Mouse (Mus musculus): ENCODE results near the gene Gdf11.

Gene Gdf11

DNA sequence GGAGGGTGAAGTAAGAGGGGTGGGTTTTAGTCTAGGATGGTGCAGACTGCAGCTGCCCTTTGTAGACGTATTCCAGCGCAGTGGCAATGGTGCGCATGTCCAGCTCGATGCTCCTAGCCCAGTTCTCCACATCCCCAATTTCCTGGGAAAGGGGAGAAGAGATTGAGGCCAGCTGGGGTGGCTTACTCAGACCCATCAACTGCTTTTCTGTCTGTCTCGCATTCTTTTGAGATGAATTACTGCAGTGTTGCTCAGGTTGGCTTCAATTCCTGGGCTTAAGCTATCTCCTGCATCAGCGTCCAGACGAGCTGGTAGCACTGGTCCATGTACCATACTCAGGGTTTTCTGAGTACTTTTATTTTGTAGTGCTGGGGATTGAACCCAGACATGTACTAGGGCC is 28.4 kb upstream of the Gdf11 start:
- no peak for DNase-seq (ENCODE audit: low read depth, low spot score)

DNA sequence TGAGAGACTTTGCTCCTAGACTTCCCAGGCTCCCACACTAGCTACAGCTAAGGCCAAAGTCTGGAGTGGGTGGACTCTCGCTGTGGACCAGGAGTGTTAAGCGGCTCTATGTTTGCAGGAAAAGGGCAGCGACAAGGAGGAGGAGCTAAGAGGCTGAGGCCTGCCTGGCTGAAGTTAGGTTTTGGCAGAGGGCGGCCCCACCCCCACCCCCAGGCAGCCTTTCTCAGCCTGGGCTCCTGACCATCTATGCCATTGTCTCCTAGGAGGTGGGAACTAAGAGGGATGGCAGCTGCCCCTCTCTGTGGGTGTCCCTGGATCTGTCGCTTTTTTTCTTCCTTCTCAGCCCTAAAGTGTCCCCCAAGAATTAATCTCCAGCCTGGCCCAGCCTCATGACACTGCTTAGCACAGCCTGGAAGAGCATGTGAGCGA is 27.7 kb upstream of the Gdf11 start:
- peak; percentile 72 for DNase-seq (ENCODE audit: low read depth, low spot score)

DNA sequence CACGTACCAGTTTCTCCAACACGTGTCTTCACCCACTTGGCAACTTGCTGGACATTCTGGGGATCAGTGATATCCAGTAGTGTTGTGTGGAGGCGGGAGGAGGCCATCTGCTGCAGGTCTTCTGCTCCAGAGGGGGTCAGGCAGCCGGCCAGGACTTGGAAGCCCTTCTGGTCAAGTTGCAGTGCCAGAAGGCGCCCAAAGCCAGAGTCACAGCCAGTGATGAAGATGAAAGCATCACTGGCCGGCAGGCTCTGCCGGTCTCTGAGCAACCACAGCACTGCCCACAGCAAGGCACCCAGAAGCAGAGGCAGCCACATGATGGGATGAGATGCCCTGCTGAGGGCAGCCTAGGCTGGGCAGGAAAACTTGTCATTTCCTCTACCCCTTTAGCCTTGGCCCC is 26.7 kb upstream of the Gdf11 start:
- DNase-seq (ENCODE audit: low read depth, low spot score), result peak; percentile 93

DNA sequence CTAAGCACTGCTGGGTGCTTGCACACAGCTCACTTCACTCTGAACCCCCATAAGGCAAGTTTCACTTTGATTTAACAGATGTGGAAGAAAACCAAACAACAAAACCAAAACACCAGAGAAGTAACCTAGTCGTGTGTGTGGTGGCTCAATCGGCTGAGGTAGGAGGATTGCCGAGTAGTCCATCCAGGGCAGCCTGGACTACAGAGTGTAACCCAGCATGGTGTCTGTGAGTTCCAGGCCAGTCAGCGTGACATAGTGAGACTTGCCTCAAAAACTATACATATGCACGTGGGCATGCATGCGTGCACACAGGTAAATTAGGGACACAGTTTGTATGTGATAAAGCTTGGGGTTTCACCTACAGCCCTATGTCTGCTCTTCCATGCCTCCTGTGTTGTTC is 25.9 kb upstream of the Gdf11 start:
- DNase-seq (ENCODE audit: low read depth, low spot score), result peak; percentile 43

DNA sequence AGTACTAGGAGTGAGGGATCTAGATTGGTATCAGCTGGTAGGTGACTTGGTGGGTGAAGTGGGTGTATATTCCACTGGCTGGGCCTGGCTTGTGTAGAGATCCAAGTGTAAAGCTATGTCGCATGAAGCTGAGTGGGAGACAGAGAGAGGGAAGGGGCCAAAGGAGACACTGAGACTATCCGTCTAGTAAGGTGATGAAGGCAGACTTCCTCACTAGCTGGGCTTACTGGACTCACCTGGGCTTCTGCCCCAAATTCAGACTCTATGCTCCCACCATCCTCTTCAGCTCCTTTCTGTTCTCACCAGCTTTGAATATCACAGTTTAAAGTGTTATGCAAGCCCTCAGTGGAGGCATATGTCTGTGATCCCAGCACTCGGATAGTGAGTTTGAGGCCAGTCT is 25.1 kb upstream of the Gdf11 start:
- no peak for DNase-seq (ENCODE audit: low read depth, low spot score)

DNA sequence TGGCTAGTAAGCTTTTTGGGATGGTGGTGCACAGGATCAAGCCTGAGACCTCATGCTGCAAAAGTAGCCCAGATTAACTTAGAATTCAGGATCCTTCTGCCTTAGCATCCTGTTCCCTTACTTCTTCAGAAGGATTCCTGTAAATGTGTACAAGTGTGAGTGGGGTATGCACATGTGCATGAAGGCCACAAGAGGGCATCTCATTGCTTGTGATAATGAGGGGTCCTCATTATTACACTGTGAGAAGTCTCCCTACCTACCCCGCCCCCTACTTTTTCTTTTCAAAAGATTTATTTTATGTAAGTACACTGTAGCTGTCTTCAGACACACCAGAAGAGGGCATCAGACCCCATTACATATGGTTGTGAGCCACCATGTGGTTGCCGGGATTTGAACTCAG is 24.0 kb upstream of the Gdf11 start:
- no peak for DNase-seq (ENCODE audit: low read depth, low spot score)

DNA sequence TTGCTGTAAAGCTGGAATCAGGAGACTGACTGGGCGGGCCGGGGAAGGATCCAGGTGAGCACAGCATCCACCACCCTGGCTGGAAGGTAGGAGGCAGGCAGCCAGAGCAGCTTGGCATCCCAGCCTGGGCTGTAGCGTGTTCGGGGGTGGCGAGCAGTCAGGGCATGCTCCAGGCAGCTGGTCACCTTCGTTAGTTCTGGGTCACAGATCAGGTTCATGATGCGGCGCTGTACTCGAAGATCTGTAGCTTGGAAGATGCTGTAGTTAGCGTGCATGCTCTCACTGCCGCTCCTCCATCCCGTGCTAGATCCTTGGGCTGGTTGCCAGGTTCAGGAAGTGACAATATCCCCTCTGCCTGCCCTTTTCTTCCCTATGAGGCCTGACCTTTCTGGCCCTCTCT is 22.2 kb upstream of the Gdf11 start:
- no peak for DNase-seq (ENCODE audit: low read depth, low spot score)

DNA sequence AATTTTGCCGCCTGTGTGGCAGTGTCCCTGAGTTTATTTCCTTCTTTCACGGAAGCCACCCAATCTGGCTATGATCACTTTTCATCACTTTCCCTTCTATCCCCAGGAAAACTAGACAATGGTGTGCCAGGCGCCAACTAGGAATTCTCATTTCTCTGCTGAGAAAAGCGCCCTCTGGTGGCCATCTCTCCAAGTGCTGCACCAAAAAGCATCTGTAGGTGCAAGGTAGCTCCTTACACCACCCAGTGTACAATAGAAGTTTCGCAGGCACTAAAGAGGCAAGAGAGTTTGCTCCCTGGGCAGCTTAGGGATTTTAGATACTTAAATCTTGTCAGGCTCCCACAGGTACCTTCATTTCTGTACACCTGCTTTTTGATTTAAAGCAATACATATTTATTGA is 21.7 kb upstream of the Gdf11 start:
- peak; percentile 96 for DNase-seq (ENCODE audit: low read depth, low spot score)

DNA sequence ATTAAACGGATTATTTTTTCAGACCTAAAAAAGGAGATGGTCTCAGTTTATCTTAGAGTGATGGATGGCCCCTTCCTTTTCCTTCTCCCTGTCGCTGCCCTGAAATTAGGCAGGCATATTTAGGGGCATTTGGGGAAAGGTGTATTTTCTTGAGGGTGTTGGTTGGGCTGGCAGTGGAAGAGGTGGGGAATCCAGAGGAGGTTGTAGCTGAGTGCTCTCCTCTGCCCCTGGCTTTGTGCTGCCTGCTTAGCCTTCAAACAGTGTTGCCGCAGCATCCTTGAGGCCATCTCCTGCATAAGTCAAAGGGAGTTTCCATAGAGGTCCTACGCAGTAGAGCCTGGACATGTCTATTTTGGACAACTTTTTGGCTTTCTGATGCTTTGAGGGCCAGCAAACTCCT is 21.3 kb upstream of the Gdf11 start:
- DNase-seq (ENCODE audit: low read depth, low spot score), result no peak

DNA sequence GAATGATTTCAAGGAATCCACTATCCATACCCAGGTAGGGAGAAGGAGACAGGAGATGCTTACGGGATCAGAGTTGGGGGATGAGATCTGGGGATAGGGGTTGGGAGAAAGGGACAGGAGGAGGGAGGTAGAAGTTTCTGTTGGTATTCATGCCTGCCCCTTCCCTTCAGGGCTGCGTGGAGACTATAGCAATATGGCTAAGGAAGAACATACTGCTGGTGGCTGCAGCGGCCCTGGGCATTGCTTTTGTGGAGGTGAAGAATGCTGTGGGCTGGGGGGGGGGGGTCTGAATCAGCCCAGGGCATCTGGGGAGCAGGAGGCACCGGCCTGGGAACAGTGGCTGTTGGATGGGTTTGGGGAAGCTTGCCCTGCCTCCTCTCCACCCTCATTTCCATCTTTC is 20.8 kb upstream of the Gdf11 start:
- no peak for DNase-seq (ENCODE audit: low read depth, low spot score)

DNA sequence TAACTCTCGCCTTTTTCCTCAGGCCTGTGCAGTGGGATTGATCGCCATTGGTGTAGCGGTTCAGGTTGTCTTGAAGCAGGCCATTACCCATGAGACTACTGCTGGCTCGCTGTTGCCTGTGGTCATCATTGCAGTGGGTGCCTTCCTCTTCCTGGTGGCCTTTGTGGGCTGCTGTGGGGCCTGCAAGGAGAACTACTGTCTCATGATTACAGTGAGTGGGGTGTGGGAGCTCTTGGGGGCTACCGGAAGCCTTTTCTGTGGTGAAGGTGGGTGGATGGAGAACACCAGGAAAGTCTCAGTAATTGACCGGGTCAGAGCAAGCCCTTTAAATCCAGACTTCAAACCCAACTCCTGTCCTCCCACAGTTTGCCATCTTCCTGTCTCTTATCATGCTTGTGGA is 19.9 kb upstream of the Gdf11 start:
- no peak for DNase-seq (ENCODE audit: low read depth, low spot score)

DNA sequence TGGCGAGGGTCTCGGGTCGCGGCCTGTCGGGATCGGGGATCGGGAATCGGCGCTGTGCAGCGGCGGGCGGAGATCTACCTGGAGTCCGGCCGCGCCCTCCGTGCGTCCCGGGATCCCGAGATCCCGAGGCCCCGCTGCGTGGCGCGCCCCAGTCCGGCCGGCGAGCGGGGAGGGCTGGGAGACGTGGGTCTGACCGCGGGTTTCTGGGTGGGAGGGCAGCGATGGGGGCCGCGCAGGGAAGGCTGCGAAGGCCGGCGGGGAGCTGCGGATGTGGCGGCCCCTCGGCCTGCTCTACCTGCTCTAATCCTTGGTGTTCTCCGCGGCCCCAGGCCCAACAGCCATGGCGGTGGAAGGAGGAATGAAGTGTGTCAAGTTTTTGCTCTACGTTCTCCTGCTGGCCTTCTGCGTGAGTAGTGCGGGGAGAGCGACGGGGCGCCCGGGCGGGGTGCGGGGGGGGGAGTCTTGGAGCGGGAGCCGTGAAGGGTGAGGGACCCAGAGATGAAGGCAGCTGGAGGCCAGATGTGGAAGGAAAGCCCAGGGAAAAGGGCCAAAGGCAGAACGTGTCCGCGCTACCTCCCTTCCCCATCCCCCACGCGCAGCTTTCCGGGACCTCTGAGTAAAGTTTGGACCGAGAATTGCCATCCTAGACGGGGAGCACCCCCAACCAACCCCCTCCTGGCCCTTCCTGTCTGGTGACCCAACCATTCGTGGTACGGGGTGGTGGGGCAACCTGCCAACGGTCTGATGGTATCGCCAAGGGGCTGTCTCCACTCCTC is 18.7 kb upstream of the Gdf11 start:
- no peak for DNase-seq (ENCODE audit: low read depth, low spot score)

DNA sequence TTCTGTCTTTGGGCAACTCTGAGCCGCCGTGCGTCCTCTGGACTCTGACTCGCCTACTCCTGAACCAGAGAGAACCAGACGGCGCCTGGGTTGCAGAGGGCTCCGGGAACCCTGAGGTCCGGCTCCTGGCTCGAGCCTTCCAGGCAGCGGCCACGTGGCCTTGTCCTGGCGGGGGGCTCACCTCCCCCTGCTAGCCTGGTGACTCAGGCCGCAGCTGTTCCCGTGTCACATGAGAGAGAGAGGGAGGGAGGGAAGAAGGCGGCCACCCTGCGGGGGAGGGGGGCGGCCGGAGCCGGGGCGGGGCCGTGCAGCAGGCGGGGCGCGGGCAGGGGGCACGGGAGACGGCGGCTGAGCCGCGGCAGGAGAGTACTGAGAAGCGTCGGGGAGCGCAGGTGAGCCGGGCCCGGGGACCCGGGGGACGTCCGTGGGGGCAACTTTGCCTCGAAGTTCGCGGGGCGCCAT is 18.1 kb upstream of the Gdf11 start:
- peak; percentile 88 for DNase-seq (ENCODE audit: low read depth, low spot score)

DNA sequence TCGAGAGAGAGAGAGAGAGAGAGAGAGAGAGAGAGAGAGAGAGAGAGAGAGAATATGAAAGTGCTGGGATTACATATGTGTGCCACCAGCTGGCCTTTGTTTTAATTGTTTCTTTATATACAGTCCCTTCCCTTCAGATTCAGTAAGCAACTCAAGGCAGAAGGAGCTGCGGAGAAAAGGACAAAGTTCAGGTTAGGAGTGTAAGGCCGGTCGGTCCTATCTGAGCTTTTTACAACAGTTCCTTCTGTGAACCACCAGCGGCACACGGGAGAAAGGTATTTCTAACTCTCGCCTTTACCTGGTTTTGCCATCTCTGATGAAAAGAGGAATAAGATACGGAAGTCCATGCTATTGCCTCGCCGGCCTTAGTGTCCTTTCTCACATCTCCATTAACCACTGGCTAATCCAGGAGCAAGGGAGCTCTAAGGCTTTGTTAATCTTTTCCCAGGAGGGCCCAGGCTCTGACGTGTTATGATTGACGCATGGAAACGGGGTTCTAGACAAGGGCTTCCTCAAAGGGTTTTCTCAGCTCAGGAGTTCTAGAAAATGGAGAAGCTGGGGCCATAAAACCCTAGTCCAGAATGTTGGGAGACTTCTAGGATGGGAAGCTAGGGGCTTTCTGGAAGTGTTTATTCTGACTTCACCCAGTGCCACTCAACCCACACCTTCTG is 17.4 kb upstream of the Gdf11 start:
- no peak for DNase-seq (ENCODE audit: low read depth, low spot score)

DNA sequence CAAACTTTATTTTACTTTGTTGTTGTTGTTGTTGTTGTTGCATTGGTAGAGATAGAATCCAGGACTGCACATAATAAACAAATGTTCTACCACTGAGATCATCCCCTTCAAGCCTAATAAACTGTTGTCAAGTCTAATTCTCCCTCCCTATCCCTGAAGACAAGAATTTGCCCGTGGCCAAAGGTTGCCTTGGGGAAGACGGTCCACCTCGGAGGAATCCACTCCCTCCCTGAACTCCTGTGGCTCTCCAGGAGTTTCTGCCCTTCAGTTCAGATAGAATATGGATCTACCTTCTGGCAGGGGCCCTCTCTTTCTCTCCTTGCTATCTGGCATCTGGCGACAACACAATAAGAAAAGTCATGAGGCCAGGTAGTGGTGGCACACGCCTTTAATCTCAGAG is 13.3 kb upstream of the Gdf11 start:
- no peak for DNase-seq (ENCODE audit: low read depth, low spot score)

DNA sequence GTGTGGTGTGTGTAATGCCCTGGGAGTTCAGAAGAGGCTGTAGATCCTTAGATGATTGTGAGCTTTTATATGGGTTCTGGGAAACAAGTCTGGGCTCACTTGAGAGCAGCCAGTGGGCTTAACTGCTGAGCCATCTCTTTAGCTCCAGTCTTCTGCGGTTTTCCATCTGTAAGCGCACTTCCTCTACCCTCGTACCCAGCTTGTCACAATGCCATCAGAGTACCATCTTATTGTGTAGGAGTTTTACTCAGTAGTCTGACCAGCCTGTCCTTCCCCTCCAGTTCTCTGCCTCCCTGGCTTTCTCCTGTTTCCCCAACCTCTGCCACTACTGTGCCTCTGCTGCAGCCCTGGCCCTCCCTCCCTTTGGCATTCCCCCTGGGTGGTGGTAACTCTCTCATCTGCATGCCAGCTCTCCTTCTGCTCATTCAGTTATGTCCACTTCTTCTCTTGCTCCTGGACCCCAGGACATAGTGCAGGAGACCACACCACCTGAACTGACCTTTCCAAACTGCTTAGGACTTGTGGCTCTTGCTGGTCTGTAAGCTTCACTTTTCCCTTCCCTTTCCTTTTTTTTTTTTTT is 11.0 kb upstream of the Gdf11 start:
- no peak for DNase-seq (ENCODE audit: low read depth, low spot score)

DNA sequence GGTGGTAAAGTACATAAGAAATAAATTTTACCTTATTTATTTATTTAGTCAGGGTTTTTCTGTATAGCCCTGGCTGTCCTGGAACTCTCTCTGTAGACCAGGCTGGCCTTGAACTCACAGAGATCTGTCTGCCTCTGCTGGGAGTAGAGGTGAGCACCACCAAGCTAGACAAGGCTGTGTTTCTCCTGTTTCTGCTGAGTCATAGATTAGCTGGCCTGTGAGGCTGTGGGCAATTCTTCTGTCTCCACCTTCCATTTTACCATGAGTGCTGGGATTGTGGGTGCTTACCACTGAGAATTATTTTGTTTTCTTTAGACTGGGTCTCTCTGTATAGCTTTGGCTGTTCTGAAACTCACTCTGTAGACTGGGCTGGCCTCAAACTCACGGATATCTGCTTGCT is 9.9 kb upstream of the Gdf11 start:
- no peak for DNase-seq (ENCODE audit: low read depth, low spot score)

DNA sequence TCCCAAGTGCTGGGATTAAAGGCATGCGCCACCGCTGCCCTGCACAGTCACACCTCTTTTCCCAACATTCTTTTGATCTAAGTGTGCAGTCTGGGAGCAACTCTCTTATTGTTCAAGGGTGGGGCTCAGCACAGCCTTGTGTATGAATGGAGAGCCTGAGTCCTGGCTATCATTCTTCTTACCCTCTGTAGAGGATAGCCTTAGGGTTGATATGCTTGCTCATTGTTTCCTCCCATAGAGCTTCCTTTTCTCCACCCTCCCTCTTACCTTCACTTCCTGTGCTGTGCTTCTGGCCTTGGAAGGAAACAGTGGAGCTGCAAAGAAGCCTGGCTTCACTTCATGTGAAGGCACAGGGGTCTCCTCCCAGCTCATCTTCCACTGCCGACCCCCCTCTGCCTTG is 9.2 kb upstream of the Gdf11 start, which contains the start of gene Cd63:
Gene Cd63 (plus strand): TSS at position 292 of the 400 bp plus-strand sequence.
- no peak for DNase-seq (ENCODE audit: low read depth, low spot score)

DNA sequence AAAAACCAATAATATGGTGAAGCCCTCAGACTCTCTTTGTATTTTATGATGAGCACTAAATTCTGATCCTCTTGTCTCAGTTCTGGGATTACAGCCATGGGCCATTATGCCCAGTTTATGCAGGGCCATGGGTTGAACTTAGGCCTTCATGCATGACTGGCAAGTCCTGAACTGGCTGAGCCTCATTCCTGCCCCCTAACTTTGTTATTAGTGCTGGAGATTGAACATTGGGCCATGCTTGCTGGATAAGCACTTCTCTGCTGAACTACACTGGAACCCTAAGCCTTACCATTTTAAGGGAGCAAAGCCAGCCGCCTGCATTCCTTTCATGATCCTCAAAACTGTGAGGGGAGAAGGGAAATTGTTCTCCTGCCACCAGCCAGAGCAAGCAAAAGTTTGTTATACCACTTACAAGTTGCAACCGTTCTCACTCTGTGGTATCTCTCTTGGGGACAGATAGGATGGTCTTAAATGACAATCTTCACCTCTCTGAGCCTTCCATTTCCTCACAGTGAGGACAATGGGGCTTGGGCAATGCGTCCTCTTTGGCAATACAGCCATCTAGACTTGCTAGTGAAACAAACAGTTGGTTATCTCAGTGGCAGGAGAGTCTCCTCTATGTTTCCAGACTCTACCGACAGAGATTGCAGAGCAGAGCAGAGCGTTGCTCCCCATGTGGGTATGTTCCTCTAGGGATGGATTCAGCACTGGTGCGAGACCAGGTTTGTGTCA is 8.4 kb upstream of the Gdf11 start:
- DNase-seq (ENCODE audit: low read depth, low spot score), result no peak

DNA sequence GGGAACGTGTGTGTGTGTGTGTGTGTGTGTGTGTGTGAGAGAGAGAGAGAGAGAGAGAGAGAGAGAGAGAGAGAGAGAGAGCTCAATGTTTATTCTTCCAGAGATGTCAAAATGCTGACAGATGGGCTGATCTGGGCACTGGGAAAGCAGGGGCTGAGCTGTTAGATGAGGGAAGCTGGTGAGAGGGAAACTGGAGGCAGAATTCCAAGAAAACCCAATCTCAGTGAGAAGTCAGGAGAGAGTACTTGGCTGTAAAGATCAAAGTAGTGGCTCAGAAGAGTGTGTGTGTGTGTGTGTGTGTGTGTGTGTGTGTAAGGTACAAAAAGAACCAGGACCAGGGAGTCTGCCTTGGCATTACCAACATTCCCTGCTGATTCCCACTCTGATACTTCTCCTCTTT is 6.0 kb upstream of the Gdf11 start:
- DNase-seq (ENCODE audit: low read depth, low spot score), result peak; percentile 77

DNA sequence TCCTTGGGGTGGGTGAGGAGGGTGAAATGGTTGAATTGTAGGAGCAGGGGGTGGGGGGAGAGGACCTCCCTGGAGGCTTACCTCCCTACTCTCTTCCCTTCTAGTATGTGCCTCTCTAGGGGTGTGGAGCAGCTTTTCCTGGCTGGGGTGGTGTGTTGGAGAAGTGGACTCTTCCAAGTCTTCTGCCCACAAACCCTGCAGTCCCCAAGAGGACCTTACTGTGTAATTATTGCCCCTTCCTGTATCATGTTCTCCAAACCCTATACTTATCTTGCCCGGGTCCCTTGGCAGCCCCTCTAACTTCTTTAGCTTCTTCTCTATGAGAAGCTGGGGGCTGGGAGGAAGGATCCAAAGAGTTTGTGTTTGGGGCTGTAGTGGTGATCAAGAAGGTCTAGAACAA is 5.3 kb upstream of the Gdf11 start:
- DNase-seq (ENCODE audit: low read depth, low spot score), result no peak
